Mouse (Mus musculus) left cerebral cortex, adult 8-10 months (tissue): Measurements from ENCODE around the gene Scyl2. TPM values are rescaled to one million over a fixed set of nuclear protein-coding genes. Genes with fewer than 3 reads are reported as not detected.
"Not testable (repeated sequence)": the region's sequence is repeated elsewhere in the genome, so short reads cannot be mapped to it uniquely, and the experiment has no call there.

ENCODE experiments used
- DNase-seq, 2 experiments: peaks; one replicate each; pipeline ENCODE4 v3.0.0; 2022; ENCODE audit warnings: low spot score in 2 of 2
- total RNA-seq, 4 experiments: library from RNA; stranded (reverse); gene quantifications; 2 replicates each; pipeline ENCODE4 v1.2.4; 2022

Scyl2 gene
- total RNA-seq = 10 to 100 TPM; 29.6 to 36.9 (median 33.4) TPM

- DNase-seq = peak; percentile 81 to 94
These were observed at the start of gene Scyl2 for GRCm38 (mm10) chr10:89686139-89686808. TSS of gene Scyl2 (minus strand) at chr10:89686285.

GRCm38 (mm10) chr10:89732001-89732794, 46.1 kb upstream of the Scyl2 start, which contains the start of gene Actr6:
TSS of gene Actr6 (minus strand) at chr10:89732295.
- peak; percentile 88 to 91 for DNase-seq

DNA sequence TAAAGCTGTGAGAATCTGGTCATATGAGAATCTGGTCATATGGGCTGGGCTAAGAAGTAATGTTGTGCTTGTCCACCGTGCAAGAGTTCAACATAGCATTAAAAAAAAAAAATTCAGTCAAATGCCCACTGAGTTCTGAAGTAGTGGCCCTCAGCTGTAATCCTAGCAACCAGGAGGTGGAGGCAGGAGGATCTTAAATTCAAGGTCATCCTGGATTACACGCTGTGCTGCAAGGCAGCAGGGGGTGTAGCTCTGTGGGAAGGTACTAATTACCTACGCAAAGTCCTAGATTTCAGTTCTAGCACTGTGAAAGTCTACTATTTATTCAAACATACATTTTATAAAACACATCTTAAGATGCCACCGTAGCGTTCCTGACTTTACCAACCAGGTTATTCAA, 45.3 kb upstream of the Scyl2 start:
- no peak for DNase-seq

- DNase-seq = no peak
These were observed 44.3 kb upstream of the Scyl2 start for GRCm38 (mm10) chr10:89730386-89730785.

- DNase-seq = no peak
These were observed 36.4 kb upstream of the Scyl2 start for GRCm38 (mm10) chr10:89722247-89723195.

DNA sequence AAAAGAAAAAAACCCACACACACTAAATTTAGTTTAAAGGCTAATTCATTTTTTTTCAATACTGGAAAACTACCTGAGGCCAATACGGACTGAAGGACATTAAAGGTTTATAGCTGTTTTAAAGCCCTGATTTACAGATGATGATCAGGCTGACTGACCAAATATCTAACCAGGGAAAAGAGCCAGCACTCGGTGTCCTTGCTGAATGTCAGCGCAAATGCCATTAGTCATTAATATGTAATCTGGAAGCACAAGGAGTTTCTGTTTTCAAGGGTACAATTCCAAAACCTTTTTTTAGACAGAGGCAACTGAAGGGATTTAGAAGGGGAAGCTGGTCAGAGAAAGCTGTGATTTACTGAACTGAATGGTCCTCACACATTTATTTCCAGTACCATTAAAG, 34.7 kb upstream of the Scyl2 start:
- no peak for DNase-seq

GRCm38 (mm10) chr10:89720252-89720651, 34.2 kb upstream of the Scyl2 start:
- DNase-seq = no peak

DNA sequence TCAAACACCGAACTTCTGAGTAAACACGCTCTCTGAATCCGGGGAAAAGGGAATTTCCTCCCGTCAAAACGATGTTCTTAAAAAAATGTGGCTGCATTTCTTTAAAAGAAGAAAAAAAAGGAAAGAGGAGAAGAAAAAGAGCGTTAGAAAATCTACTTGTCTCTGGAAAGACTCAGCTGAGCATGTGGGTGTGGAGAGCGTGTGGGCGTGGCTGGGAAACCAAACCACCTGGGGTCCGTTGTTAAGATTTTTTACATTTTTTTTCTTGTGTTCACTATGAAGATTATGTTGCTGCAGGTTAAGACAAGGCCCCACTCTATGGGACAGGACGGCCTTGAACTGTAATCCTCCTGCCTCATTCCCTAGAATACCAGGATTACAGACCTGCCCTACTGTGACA, 28.8 kb upstream of the Scyl2 start:
- DNase-seq = peak in 1 of 2 experiments; percentile 17

GRCm38 (mm10) chr10:89708720-89709119, 22.6 kb upstream of the Scyl2 start:
- DNase-seq = no peak

- DNase-seq = no peak
These were observed 21.3 kb upstream of the Scyl2 start for GRCm38 (mm10) chr10:89707397-89707796.

DNA sequence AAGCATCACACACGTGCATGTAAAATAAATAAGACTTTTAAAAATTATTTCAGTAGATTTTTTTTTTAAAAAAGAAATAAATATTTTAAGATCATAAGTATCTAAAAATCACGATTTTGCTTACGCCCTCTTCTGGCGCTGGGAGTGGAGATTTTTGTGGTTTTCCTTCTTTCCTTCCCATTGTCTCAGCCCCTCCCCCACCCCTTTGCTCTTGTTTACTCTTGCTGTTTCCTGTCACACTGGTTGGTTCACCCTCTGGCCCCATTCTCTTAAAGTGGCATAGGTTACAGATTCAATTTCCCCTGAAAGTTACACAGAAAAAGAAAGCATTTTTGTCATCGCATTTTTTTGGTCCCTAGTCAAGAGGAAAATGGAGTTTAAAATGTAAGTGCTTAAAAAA, 17.0 kb upstream of the Scyl2 start:
- DNase-seq = no peak

DNA sequence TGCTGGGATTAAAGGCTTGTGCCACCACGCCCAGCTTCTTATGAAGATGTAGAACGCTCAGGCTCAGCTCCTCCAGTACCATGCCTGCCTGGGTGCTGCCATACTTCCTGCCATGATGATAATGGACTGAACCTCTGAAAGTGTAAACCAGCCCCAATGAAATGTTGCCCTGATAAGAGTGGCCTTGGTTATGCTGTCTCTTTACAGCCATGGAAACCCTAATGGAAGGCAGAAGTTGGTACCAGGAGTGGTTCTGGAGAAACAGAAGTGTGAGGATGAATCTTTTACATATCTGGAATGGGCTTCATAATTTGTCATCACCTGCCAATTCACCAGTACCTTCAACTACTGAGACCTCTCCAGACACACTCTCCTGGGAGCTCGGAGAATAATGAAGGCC, 11.9 kb upstream of the Scyl2 start:
- no peak for DNase-seq

DNA sequence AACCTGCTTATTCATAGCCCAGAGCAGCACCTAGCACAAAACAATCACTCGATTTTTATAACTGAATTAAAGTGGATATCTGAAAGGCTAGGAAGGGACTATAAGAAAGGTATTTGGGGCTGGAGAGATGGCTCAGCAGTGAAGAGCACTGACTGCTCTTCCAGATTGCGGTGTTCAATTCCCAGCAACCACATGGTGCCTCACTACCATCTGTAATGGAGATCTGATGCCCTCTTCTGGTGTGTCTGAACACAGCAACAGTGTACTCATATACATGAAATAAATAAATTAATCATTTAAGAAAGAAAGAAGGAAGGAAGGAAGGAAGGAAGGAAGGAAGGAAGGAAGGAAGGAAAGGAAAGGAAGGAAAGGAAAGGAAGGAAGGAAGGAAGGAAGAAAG, 10.2 kb upstream of the Scyl2 start:
- DNase-seq = not testable (repeated sequence)

DNA sequence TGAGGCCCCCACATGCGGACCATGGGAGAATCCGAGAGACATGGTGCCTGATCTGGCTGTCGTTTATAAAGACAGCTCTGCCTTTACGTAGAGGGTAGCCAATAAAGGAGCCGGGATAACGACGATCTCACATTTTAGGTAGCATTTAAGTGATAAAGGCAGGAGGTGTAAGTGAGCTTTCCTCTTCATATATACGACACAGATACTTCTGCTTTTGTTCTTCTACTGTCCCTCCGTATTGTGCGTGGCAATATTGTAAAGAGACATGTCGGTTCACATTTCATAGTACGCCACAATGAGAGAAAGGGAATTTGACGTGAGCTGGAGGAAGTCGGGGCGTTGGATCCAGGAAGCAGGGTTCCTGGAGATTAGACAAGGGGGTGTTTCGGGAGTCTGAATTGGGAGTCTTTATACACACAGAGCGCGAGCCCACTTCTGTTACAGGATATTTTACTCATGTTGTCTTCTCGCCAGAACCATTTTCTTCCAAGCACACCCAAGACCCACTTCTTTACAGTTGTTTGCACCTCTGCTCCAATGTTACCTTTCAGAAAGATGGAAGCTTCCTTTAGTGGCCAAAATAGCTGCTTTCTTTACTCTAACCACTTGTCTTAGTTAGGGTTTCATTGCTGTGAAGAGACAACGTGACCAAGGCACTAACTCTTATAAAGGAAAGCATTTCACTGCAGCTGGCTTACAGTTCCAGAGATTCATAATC, 9.3 kb upstream of the Scyl2 start:
- no peak for DNase-seq

GRCm38 (mm10) chr10:89690021-89690420, 3.9 kb upstream of the Scyl2 start:
- DNase-seq = no peak

DNA sequence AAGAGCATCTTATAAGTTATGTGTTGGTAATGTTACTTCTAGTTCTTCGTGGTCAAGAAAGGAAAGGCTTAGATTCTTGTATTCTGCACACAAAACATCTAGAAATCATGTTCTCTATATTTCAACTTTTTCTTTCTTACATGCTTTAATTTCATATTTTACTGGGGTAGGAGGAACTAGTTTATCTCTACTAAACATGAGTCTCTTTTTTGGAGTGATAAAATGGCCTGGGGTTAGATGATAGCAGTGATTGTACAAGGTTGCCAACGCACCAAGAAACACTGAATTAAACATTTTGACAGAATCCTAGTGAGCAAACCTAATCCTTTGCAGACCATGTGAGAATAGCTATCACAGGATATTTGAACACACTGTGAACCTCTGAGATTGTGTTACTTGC, 1.4 kb upstream of the Scyl2 start:
- DNase-seq = no peak

GRCm38 (mm10) chr10:89685391-89686138, 520 bp downstream of the Scyl2 start:
- no peak for DNase-seq

GRCm38 (mm10) chr10:89682961-89683360, 3.1 kb downstream of the Scyl2 start:
- DNase-seq = no peak

GRCm38 (mm10) chr10:89682157-89682556, 3.9 kb downstream of the Scyl2 start:
- no peak for DNase-seq

GRCm38 (mm10) chr10:89681706-89682105, 4.4 kb downstream of the Scyl2 start:
- DNase-seq = no peak
